Mouse (Mus musculus): Measurements from ENCODE around the gene Prok2. TPM values are rescaled to one million over a fixed set of nuclear protein-coding genes. Genes with fewer than 3 reads are reported as not detected.

Prok2 gene
- total RNA-seq, 4 experiments from 2014 or later: 0.33 to 2.9 (median 0.78) TPM

GRCm38 (mm10) chr6:99692916-99693841 is 33.0 kb downstream of the Prok2 start:
- DNase-seq (ENCODE audit: low spot score in 2 of 2): no peak

- DNase-seq (ENCODE audit: low spot score in 2 of 2): peak; percentile 27 to 55
Measured at GRCm38 (mm10) chr6:99692206-99692915, 33.8 kb downstream of the Prok2 start, which contains the start of gene Gpr27. Gene Gpr27 (plus strand): TSS chr6:99692679.

GRCm38 (mm10) chr6:99691666-99692205 is 34.5 kb downstream of the Prok2 start:
- DNase-seq (ENCODE audit: low spot score in 2 of 2): no peak

- DNase-seq (ENCODE audit: low spot score in 2 of 2): no peak
Measured at GRCm38 (mm10) chr6:99688513-99688912, 37.7 kb downstream of the Prok2 start.

GRCm38 (mm10) chr6:99684899-99685298 is 41.3 kb downstream of the Prok2 start:
- no peak for DNase-seq (ENCODE audit: low spot score in 2 of 2)

GRCm38 (mm10) chr6:99683974-99684373 is 42.2 kb downstream of the Prok2 start:
- DNase-seq (ENCODE audit: low spot score in 2 of 2): no peak

DNA sequence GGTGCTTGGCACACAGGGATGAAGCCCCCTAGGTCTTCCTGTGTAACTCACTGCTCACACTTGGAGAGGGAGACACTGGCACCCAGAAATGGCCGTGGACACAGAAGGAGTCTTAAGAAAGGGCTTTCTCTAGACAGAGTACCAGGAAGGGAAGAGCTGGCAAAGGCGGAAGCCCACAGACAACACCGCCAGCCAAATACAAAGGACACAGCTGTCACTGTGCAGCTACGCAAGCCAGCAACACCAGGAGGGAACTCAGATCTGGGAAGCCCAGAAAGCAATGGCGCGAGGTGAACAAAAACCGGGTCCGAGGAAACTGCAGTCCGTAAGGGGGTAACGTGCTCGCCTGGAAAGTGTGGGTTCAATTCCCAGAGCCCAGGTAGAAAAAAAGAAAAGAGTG is 48.1 kb downstream of the Prok2 start:
- no peak for DNase-seq (ENCODE audit: low spot score in 2 of 2)

DNA sequence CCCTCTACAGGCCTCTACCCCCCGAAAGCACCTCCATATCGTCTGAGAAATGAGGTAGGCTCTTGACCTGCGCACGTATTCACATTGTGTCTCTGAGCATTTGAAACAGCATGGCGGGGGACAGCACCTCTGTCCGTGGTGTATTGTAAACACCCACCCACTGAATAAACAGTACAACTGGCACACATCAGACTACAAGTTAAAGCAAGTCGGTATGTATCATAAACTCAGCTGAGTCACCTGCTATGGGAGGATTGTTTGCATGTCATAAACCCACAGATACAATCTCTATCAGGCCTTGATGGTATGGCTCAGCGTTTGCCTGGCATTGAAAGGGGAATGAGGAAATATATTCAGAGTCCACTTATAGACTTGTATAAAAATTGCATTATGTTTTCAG is 48.9 kb downstream of the Prok2 start:
- DNase-seq (ENCODE audit: low spot score in 2 of 2): no peak

DNA sequence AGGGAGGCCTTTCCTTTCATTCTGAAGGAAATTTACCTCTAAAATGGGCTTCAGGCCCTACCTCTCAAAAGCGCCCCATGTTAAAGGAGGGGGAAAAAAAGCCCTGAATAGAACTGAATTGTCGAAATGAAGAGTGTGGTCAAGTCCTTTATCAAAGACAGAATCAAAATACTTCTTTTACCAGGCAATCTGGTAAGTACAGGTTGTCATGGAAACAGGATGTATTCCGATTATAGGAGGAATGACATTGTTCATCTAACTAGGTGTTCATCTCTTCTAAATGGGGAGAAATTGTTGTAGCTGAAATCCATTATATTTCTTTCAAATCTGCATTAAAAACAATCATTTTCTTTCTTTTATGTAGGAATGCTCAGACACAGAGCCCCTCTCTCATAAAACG is 51.7 kb downstream of the Prok2 start:
- DNase-seq (ENCODE audit: low spot score in 2 of 2): no peak

DNA sequence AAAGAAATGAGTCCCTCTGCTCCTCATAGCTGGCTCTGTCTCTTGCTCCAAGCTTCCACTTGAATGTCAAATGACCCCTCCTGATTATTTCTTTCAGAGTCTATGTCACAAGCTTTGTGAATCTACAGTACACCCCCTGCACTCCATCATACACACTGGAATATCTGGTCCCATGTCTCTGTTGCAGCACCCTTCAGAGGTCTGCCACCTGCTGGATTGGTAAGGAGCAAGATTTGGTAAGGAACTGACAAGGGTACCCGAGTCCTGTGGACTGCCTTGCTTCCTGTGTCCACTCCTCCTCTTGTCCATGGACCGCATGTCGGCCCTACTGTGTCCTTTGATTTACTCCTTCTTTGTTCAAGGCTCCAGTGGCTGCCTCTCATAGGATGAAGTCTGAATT is 54.4 kb downstream of the Prok2 start:
- DNase-seq (ENCODE audit: low spot score in 2 of 2): no peak

- peak in 1 of 2 experiments; percentile 45 for DNase-seq (ENCODE audit: low spot score in 2 of 2)
Measured at GRCm38 (mm10) chr6:99670481-99671119, 55.6 kb downstream of the Prok2 start.

- DNase-seq (ENCODE audit: low spot score in 2 of 2): peak; percentile 61 to 80
Measured at GRCm38 (mm10) chr6:99669481-99670325, 56.5 kb downstream of the Prok2 start.

DNA sequence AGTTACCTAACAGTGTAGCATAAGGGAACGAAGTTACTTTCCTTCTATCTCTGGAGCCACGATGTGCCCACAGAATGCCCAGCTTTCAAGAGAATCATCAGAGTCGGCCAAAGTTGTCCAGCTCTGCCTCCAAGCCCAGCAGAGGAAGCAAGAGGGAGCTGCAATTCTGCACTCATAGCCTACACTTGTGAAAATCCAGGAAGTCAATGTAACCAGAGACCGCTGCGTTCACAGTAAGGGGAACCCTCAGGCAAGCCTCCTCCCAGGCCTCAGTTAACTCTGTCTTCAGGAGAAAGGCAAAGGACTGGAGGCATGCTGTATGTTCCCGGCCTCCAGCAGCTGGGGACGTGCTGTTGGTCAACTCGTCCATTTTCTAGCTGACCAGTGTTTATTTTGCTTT is 58.9 kb downstream of the Prok2 start:
- DNase-seq (ENCODE audit: low spot score in 2 of 2): no peak

- no peak for DNase-seq (ENCODE audit: low spot score in 2 of 2)
Measured at GRCm38 (mm10) chr6:99666318-99667171, 59.6 kb downstream of the Prok2 start, which contains the start of the genes Eif4e3 and Gm20696. Gene Eif4e3 (minus strand): TSS chr6:99666771. Gene Gm20696 (minus strand): TSS chr6:99666797.

GRCm38 (mm10) chr6:99665457-99666317 is 60.5 kb downstream of the Prok2 start:
- no peak for DNase-seq (ENCODE audit: low spot score in 2 of 2)

DNA sequence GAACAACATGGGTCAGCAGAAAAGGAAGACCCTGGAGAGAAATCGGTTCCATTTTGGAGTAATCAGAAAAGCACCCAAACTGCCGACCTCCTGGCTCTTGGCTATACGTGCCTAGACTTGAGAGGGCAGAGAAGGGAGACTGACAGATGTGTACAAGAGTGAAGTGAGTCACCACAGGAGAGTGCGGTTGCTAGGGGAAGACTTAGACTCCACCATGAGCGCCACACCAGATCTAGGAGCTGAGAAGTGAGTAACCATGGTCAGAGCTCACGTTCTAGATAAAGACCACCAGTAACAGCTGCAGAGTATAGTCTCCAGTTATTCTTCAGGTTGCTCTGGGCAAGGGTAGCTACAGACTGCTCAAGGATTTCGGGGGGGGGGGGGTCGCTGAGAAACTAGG is 63.0 kb downstream of the Prok2 start:
- DNase-seq (ENCODE audit: low spot score in 2 of 2): no peak

All from left cerebral cortex, adult 8-10 months (tissue).